Mouse (Mus musculus): ENCODE measurements around the gene Pik3cg.

DNA sequence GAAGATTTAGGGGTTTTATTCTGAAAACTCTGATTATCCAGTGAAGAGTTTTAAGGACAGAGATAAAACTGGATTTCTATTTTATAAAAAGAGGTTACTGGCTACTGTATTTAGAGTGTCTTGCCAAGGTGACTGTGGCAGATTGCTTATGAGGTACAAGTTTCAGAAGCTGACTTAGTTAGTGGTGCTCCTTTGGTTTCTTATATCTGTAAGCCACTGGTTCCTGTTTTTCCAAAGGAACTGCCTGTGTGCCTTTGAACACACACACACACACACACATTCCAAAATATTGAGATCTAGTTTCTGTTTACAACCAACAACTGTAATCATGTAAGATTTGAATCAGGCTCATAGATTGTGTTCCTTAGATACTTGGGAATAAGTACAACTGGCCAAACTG lies 66.7 kb downstream of the Pik3cg start:
- TF ChIP-seq CTCF (IDR thresholded peaks at IDR 0.05) (no peak), POLR2A (IDR thresholded peaks at IDR 0.05; ENCODE audit: insufficient read depth, low read depth, low read length) (no peak)

Measured in heart, adult 2 months (tissue).